Mouse (Mus musculus): ENCODE data around the gene Atp2b2. TPM values are rescaled to one million over a fixed set of nuclear protein-coding genes. Genes with fewer than 3 reads are reported as not detected.

Atp2b2 gene
- polyA plus RNA-seq (2015; fragmentation: Nextera tagmentation; extraction: Ambion mirVana), result 22.0 and 23.4 TPM in 2 replicates

- no peaks in the 10 kb centered on the region for H3K9me3 ChIP-seq
- H3K27ac ChIP-seq (replicated peaks), result no peak within 1 kb of the TSS
- H3K4me1 ChIP-seq (replicated peaks), result peaks cover 9% of the 10 kb centered on the region
- peak within 1 kb of the TSS; percentile 81 for H3K9ac ChIP-seq
- H3K36me3 ChIP-seq, result no peaks in the 10 kb centered on the region
- peak within 1 kb of the TSS; percentile 65 for H3K4me3 ChIP-seq
- peak within 1 kb of the TSS; percentile 97 for H3K4me2 ChIP-seq
- WGBS, result 19% methylated on average over 12 of the region's 12 CpGs
- no peak for ATAC-seq (ENCODE audit: low read depth)
- peaks cover 56% of the 10 kb centered on the region for H3K27me3 ChIP-seq
Measured at GRCm38 (mm10) chr6:114042332-114042731, at the start of gene Atp2b2. Gene Atp2b2, minus strand, starts transcription at chr6:114042613.

DNA sequence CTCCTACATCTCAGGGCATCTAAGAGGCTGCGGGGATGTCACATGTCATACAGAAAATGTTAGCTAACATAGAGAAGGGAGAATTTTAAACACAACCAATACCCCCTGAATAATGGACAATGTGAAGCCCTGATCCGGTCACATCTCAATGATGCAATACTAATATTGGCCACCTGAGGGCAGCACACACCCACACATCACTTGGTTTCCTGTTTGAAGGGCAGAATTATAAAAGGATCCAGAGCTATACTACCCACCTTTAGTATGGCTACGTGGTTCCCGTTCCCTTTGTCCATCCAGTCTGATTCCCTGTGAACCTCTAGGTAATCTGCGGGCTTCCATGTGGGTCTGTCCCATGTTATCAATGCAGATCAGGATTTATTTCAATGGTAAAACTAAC, 47.2 kb upstream of the Atp2b2 start:
- no peak overlapping the region for H3K27ac ChIP-seq (replicated peaks)
- no peaks in the 10 kb centered on the region for H3K9me3 ChIP-seq
- ATAC-seq (ENCODE audit: low read depth), result peak; percentile 40; the same call in 1 of the 2 replicates
- no peaks in the 10 kb centered on the region for H3K36me3 ChIP-seq
- no peak overlapping the region for H3K9ac ChIP-seq
- 17% methylated on average over 5 of the region's 5 CpGs for whole genome bisulfite sequencing
- H3K27me3 ChIP-seq, result peaks cover 40% of the 10 kb centered on the region
- no peak overlapping the region for H3K4me2 ChIP-seq
- peaks cover 23% of the 10 kb centered on the region for H3K4me1 ChIP-seq (replicated peaks)
- no peak overlapping the region for H3K4me3 ChIP-seq

DNA sequence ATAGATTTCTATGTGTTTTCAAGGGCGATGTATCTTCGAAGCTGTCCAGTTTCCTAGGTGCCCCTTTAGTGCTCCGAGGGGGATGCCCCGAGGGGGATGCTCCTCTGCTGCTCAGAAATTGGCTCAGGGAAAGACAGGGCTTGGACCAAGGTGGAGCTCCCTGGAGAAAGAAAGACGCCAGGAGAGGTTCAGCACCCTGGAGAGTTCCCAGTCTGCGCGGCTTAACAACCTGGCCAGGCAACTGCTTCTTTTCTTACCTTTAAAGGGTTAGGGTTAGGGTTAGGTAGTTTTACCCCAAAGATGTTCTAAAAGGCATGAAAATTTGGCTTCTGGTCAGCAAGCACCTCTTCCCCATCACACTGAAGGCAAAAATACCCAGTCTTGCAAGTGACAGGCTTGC, 44.7 kb upstream of the Atp2b2 start:
- Histone ChIP-seq H3K4me3 (no peak overlapping the region), H3K27ac (replicated peaks) (no peak overlapping the region), H3K9me3 (no peaks in the 10 kb centered on the region), H3K9ac (no peak overlapping the region), H3K4me1 (replicated peaks) (peaks cover 1% of the 10 kb centered on the region; the same call in 1 of the 2 replicates), H3K36me3 (no peaks in the 10 kb centered on the region), H3K27me3 (peaks cover 39% of the 10 kb centered on the region), H3K4me2 (no peak overlapping the region)
- WGBS, result 24% methylated on average over 7 of the region's 7 CpGs
- ATAC-seq (ENCODE audit: low read depth), result no peak

GRCm38 (mm10) chr6:114078556-114078955, 36.1 kb upstream of the Atp2b2 start:
- no peak overlapping the region for H3K9ac ChIP-seq
- no peaks in the 10 kb centered on the region for H3K4me1 ChIP-seq (replicated peaks)
- no peak overlapping the region for H3K4me3 ChIP-seq
- no peaks in the 10 kb centered on the region for H3K9me3 ChIP-seq
- H3K27ac ChIP-seq (replicated peaks), result no peak overlapping the region
- no peak for ATAC-seq (ENCODE audit: low read depth)
- no peak overlapping the region for H3K4me2 ChIP-seq
- H3K36me3 ChIP-seq, result no peaks in the 10 kb centered on the region
- no peaks in the 10 kb centered on the region for H3K27me3 ChIP-seq

DNA sequence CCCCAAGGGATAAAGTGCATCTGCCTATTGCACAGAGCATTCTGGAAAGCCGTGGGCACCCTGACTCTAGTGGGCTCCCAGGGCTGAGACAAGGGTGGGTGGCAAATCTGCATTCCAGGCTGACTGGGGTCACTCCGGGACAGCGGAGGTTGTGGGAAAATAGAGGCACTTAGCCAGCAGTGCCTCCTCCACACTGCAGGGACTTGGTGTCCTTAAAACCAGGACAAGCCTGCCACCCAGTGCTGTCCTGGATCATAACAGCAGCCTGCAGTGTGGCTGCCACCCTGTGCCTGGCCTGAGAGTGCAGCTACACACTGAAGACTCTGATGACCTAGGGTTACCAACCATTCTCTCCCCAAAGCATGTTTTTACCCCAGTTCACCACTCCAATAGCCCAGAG, 34.1 kb upstream of the Atp2b2 start:
- Histone ChIP-seq H3K9ac (no peak overlapping the region), H3K4me2 (no peak overlapping the region), H3K36me3 (no peaks in the 10 kb centered on the region), H3K27me3 (no peaks in the 10 kb centered on the region), H3K9me3 (no peaks in the 10 kb centered on the region), H3K4me3 (no peak overlapping the region), H3K27ac (replicated peaks) (no peak overlapping the region), H3K4me1 (replicated peaks) (no peaks in the 10 kb centered on the region)
- WGBS, result 62% methylated on average over 3 of the region's 3 CpGs
- peak; percentile 81 for ATAC-seq (ENCODE audit: low read depth)

GRCm38 (mm10) chr6:114076061-114076460, 33.6 kb upstream of the Atp2b2 start:
- H3K36me3 ChIP-seq, result no peaks in the 10 kb centered on the region
- no peak overlapping the region for H3K27ac ChIP-seq (replicated peaks)
- no peaks in the 10 kb centered on the region for H3K27me3 ChIP-seq
- H3K4me2 ChIP-seq, result no peak overlapping the region
- no peaks in the 10 kb centered on the region for H3K4me1 ChIP-seq (replicated peaks)
- WGBS, result 52% methylated on average over 5 of the region's 5 CpGs
- H3K4me3 ChIP-seq, result no peak overlapping the region
- H3K9ac ChIP-seq, result no peak overlapping the region
- no peaks in the 10 kb centered on the region for H3K9me3 ChIP-seq
- ATAC-seq (ENCODE audit: low read depth), result no peak

- ATAC-seq (ENCODE audit: low read depth), result no peak
- Histone ChIP-seq H3K4me2 (no peak overlapping the region), H3K4me3 (no peak overlapping the region), H3K9me3 (no peaks in the 10 kb centered on the region), H3K27ac (replicated peaks) (no peak overlapping the region), H3K4me1 (replicated peaks) (no peaks in the 10 kb centered on the region), H3K9ac (no peak overlapping the region), H3K36me3 (no peaks in the 10 kb centered on the region), H3K27me3 (no peaks in the 10 kb centered on the region)
- 66% methylated on average over 10 of the region's 10 CpGs for WGBS
Measured at GRCm38 (mm10) chr6:114074929-114075328, 32.5 kb upstream of the Atp2b2 start.

- Histone ChIP-seq H3K4me3 (no peak overlapping the region), H3K9ac (no peak overlapping the region), H3K27me3 (no peaks in the 10 kb centered on the region), H3K4me2 (no peak overlapping the region), H3K4me1 (replicated peaks) (no peaks in the 10 kb centered on the region), H3K36me3 (no peaks in the 10 kb centered on the region), H3K9me3 (no peaks in the 10 kb centered on the region), H3K27ac (replicated peaks) (no peak overlapping the region)
- WGBS, result 15% methylated on average over 1 of the region's 1 CpGs
- ATAC-seq (ENCODE audit: low read depth), result no peak
Measured at GRCm38 (mm10) chr6:114074256-114074655, 31.8 kb upstream of the Atp2b2 start.

DNA sequence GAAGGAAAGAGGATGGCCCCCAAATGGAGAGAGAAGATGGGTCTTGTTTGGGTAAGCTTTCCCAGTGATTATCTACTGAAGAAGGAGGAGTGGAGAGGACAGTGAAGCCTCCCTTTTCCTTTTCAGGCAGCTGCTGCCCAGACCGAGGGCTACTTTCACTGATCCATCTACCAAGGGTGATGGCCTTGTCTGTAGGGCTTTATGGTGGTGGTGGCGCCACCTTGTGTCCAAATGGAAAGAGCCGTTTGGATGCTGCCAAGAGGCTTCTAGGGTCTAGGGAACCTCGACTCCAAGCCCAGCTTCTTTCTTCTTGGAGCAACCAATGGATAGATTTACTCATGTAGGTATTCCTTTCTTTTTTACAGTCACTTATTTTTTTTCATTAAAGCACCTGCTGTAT, 29.2 kb upstream of the Atp2b2 start:
- no peak overlapping the region for H3K9ac ChIP-seq
- H3K4me3 ChIP-seq, result no peak overlapping the region
- H3K36me3 ChIP-seq, result no peaks in the 10 kb centered on the region
- H3K27ac ChIP-seq (replicated peaks), result no peak overlapping the region
- no peak overlapping the region for H3K4me2 ChIP-seq
- 3% methylated on average over 4 of the region's 4 CpGs for WGBS
- H3K4me1 ChIP-seq (replicated peaks), result no peaks in the 10 kb centered on the region
- H3K27me3 ChIP-seq, result no peaks in the 10 kb centered on the region
- 0 out of 2 replicates have a peak, but pooled peaks have one; percentile 23 for ATAC-seq (ENCODE audit: low read depth)
- no peaks in the 10 kb centered on the region for H3K9me3 ChIP-seq

DNA sequence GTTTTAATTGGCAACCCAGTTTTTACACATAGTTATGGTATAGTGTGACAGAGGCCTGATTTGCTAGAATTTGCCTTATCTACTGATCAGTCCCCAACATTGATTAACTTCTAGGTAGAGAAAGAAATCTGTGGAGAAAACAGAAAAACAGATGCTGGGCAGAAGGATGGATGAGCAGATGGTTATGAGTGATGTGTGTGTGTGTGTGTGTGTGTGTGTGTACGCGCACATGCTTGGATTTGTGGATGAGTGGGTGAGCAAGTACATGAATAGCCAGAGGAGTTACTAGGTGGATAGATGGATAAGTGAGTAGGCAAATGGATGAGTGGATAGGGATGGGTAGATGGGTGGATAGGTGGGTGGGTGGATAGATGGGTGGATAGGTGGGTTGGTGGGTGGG, 20.7 kb upstream of the Atp2b2 start:
- Histone ChIP-seq H3K27me3 (no peaks in the 10 kb centered on the region), H3K4me3 (no peak overlapping the region), H3K9me3 (no peaks in the 10 kb centered on the region), H3K4me2 (no peak overlapping the region), H3K9ac (no peak overlapping the region), H3K36me3 (no peaks in the 10 kb centered on the region), H3K27ac (replicated peaks) (no peak overlapping the region), H3K4me1 (replicated peaks) (no peaks in the 10 kb centered on the region; the same call in 1 of the 2 replicates)
- no peak for ATAC-seq (ENCODE audit: low read depth)
- 100% methylated on average over 2 of the region's 2 CpGs for whole genome bisulfite sequencing

DNA sequence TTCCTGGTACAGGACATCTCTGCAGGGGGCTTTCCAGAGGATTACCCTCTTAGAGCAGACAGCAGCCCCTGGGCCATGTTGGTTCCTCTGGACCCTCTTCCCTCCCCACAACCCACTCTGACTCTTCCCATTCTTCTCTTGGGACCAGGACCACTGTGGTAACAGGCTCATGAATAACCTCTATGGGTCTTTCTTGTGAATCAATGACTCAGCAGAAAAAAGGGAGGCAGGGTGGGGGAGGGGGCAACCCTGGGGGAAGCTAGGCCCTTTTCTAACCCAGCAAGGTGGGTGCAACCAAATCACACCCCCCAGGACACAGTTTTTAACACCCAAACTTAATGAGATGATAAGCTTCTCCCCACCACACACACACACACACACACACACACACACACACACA, 20.3 kb upstream of the Atp2b2 start:
- Histone ChIP-seq H3K4me3 (no peak overlapping the region), H3K27ac (replicated peaks) (no peak overlapping the region), H3K9ac (no peak overlapping the region), H3K36me3 (no peaks in the 10 kb centered on the region), H3K9me3 (no peaks in the 10 kb centered on the region), H3K4me2 (no peak overlapping the region), H3K4me1 (replicated peaks) (no peaks in the 10 kb centered on the region; the same call in 1 of the 2 replicates), H3K27me3 (no peaks in the 10 kb centered on the region)
- ATAC-seq (ENCODE audit: low read depth), result no peak

DNA sequence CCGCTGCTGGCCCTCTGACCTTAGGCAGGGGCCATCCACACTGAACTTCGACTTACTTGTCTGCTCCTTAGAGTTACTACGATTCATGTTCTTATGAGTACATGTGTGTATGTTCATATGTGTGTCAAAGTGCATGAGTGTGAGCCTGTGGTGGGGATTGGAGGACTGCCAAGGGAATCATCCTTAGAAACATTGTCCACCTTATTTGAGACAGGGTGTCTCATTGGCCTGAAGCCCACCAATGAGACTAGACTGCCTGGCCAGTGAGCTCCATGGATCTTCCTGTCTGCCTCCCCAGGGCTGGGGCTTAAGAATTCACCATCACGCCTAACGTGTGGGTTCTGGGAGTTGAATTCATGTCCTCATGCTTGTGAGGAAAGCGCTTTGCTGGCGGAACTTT, 16.8 kb upstream of the Atp2b2 start:
- 88% methylated on average over 7 of the region's 7 CpGs for WGBS
- H3K4me1 ChIP-seq (replicated peaks), result no peaks in the 10 kb centered on the region; the same call in 1 of the 2 replicates
- no peak overlapping the region for H3K4me2 ChIP-seq
- no peaks in the 10 kb centered on the region for H3K27me3 ChIP-seq
- no peak overlapping the region for H3K27ac ChIP-seq (replicated peaks)
- H3K36me3 ChIP-seq, result no peaks in the 10 kb centered on the region
- H3K9ac ChIP-seq, result no peak overlapping the region
- ATAC-seq (ENCODE audit: low read depth), result no peak
- no peak overlapping the region for H3K4me3 ChIP-seq
- no peaks in the 10 kb centered on the region for H3K9me3 ChIP-seq

DNA sequence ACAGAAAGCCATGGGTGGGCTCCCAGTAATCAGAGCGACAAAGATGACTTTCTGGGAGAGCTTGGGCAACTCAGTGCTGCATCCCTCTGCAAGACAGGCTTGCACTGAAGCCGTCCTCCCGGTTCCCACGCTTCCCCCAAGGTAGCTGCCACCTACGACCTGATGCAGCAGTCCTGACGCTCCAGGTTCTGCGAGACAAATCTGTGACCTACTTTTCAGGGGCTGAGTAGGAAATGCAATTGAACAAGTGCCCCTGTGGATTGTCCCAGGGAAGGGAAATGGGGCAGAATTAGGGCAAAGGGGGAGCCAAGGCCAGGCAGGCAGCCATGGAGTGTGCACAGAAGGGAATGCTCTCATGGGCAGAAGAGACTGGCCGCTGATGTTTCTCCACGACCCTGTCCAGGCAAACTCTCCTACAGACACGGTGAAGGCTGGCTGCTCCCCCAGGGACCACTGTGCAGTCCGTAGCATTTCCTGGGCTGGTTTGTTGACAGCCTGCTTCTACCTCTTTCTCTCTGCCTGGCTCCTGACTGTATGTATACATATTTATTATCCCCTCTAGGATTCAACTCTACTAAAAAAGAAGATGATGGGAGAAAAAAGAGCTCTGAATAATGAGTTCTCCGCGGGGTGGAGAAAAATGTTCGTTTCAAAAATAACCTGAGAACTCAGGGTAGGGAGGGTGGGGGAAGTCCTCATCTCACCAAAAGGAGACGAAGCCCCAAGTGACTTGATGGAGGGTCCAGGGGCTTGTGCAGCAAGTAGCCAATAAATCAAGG, 15.8 kb upstream of the Atp2b2 start:
- Histone ChIP-seq H3K27ac (replicated peaks) (no peak overlapping the region), H3K4me2 (no peak overlapping the region), H3K4me1 (replicated peaks) (no peaks in the 10 kb centered on the region; the same call in 1 of the 2 replicates), H3K9ac (no peak overlapping the region), H3K9me3 (no peaks in the 10 kb centered on the region), H3K27me3 (no peaks in the 10 kb centered on the region), H3K4me3 (no peak overlapping the region), H3K36me3 (no peaks in the 10 kb centered on the region)
- 62% methylated on average over 15 of the region's 15 CpGs for WGBS
- no peak for ATAC-seq (ENCODE audit: low read depth)

Measured in neural tube, embryonic 13.5 days (tissue).